Mouse (Mus musculus): ENCODE data around the gene Traf5.

The Traf5 gene

DNA sequence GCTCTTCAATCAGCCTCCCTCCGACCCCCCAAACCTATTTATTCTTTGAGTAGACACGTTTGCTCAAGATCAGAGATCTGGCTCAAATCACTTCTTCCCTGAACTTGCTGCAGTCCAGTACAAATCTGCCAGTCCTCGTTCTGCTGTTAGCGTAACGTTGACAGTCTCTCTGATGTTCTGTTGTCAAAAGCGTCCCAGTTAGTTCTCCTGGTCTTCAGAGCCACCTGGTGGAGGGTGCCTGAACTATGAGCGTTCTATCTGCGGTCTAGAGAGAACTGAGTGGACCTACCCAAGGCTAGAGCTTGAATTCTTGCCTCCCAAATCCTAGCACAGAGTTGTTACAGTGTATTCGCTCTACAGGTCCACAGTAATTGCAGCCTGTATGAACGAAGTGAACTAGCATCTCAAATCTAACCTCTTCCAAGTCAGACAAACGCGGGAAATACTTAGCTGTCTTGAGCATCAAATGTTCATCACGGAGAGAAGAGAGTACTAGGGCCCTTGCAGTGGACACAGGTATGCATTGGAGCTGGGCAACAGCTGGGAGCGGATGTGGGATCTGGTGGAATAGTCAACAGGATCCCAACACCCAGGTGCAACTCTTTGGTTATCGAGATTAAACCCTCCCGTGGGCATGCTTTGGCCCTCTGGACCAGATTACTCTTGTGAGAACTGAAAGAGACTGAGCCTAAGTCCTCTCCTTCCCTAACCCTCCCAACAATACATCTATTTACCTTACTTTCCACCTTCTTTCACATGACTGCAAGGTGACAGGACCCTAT is 711 bp upstream of the Traf5 start:
- DNase-seq (ENCODE audit: low read depth, low spot score): peak; percentile 92

DNA sequence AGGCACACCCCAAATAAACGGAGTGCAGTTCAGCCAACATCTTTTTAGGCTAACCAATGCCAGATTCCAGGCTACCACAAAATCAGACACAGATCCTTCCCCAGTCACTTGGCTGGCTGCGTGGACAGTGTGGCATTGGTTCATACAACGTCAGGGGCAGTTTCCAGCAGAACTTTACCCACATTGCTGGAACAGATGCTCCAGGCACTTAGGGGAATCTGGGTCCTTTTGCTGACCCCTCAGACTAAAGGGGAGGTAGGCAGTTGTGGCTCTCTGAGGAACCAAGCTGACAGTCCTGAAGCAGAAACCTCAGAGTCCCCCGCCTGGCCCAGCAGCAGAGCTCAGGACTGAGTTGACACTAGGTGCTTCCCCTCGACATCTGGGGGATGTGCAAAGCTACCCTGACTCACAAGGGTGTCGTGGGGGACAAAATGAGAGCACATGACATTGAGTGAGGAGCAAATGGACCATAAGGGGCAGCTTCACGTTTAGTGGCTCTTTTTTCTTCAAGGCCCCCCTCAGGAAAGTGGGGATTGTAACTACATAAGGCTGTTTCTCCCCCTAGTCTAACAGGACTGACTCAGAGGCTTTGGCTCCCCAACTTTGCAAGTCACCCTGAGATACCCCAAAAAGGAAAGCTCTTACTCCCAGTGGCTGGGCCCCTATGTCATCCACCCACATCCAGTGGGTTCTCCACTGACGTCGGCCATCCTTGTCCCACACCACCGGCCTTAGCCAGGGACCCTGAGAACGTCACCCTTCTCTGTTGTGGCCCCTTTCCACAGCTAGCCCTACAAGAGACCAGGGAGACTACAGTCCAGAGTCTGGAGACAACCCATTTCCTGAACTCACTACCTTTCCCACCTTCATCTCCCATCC is 1.4 kb downstream of the Traf5 start:
- peak; percentile 48 for DNase-seq (ENCODE audit: low read depth, low spot score)

DNA sequence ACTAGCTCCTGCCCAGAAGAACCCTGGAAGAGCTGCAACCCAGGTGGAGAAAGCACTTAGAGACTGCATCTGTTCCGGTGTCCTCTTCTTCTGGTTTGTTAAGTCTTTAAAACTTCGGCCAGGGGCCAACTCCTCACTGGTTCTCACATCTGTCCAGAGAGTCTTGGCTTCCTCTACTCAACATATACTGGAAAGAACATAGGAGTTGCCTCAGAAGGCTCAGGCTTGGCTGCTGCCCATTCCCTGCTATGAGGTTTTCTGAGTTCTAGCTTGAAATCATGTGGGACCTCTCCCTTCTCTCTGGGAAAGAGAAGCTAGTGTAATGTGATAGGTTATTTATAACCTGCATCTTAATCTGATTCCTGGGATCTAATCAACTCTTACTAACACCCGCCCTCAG is 2.1 kb downstream of the Traf5 start:
- DNase-seq (ENCODE audit: low read depth, low spot score): no peak

DNA sequence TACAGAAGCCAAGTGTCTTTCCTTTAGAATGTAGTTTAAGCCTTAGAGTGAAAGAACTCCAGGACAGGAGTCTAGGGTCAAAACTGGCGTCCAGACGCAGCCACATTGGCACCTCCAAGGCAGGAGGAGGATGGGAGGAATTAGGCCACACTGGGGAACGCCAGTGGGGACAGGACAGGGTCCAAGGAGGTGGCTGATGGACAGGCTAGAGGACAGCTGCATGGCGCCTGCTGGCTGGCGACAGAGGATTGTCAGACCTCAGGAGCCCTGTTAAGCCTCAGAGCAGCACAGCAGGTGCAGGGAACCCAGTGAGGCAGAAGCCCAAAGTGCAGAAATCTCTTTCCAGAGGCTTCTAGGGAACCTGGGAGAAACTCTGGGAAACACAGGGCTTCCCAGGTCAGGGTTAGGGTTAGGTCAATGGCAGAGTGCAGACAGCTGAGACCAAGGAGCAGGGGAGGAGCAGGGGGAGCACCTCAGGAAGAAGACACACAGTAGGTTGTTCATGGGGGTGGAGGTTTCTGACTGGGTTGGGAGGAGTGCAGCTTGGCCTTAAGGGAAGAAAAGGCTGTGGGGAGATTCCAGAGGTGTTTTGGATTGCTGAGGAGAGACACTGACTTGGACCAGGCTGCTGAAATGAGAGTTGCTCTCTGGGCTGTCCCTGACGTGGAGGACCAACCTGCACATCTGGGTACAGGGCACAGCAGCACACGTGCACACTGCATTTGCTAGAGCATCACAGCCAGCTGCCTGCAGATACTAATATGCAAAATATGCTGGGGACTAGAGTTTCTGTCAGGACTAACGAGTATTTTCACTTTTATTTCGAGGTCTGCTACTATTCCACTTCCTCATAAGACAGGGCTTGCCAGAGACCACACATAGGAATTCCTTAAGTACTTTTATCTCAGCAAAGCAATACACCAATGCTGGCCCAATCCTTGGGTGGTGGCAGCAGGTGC is 2.9 kb downstream of the Traf5 start:
- DNase-seq (ENCODE audit: low read depth, low spot score): peak; percentile 40

DNA sequence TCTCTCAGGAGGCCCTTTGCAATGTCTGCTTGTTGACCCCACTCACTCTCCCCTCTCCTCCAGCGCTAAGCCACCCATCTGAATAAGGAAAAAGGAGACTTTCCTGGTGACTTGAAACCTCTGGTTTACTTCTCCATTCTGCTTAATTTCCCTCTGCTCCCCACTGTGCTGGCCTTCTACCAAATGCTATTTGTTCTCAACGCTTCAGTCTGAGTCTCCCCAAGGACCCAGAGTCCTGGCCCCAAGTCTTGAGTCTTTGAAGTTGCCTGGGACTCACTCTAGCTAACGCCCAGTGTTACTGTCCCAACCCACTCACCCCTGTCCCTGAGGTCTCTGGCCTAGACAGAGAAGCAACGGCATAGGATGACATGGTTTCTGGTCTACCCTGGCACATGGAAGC is 4.3 kb downstream of the Traf5 start:
- DNase-seq (ENCODE audit: low read depth, low spot score): no peak

DNA sequence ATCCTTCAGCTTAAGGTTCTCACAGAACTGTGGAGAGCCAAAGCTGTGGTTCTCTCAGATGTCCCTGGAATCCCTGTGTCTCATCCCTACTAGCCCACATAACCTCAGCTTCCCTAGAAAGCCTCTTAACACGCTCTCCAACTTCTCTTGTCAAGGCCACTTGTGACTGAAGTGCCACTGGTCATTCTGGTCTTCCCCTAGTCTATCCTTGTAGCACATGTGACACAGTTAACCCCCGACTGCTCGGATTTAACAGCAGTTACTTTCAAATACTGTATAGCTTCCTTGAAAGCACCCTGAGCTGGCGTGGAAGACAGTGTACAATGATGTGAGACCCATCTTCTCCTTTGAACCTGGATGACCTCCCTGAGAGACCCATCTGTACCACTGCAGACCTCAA is 5.3 kb downstream of the Traf5 start:
- no peak for DNase-seq (ENCODE audit: low read depth, low spot score)

DNA sequence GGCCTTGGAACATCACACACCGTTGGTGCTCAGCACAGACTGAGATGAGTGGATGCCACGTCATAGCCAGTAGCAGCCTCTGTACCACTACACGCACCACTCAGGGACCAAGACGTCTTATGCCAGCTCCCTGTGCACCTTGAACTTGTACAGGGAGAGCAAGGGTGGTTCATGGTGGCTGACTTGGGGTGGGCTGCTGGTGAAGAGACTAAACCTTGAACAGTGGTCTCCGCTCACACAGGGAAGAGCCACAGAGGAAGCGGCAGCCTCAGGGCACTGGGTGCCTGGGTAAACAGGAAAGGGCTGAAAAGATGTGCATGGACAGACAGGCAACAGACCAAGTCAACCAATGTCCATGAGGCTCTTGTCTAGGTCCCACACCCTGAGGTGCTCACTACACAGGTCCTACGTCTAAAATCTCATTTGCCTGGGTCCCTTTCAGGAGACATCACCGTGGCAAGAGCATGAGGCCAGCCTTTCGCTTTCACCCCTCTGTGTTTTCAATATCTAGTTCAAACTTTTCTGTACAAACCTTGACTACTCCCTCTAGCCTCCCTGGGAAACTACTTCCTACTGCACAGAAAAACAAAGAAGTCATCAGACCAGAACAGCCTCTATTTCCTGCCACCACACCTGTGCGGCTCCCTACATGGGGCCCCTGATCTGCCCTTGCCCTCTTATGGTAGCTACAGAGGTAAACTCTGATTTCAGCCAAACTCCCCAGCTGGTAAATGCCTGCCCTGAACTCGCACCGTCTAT is 5.9 kb downstream of the Traf5 start:
- DNase-seq (ENCODE audit: low read depth, low spot score): peak; percentile 69

DNA sequence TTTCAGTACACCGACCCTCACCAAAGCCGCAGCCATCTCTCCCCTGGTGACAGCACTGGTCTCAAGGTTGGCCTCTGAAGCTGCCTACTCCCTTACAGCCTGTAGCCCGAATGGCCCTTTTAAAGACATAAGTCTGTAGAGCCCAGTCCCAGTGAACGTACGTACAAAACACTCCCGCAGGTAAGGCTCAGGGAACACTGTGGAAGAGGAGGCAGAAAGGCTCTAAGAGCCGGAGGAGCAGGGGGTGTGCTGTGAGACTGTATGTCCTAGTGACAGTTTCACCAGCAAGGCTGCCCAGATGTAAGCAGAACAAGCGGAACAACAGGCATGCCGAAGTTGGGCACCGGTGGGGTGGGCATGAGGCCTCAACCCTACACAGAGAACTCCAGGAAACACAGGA is 7.1 kb downstream of the Traf5 start:
- no peak for DNase-seq (ENCODE audit: low read depth, low spot score)

DNA sequence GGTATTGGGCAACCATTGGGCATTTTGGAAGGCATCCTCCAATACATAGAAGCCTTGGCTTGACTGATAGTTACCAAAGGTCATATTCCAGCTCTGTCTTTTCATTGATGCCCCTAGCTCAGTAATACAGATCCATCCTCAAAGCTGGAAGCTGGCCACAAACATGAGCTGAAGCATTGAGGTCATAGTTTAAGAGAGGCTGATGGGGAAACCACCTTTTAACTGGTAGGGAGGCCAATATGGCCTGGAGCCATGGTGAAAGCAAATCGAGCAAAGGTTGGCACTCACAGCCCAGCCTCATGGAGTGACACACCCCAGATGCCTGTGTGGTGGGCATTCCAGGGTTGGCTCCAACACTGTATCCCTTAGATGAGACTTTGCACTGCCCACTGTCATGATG is 9.7 kb downstream of the Traf5 start:
- DNase-seq (ENCODE audit: low read depth, low spot score): no peak

DNA sequence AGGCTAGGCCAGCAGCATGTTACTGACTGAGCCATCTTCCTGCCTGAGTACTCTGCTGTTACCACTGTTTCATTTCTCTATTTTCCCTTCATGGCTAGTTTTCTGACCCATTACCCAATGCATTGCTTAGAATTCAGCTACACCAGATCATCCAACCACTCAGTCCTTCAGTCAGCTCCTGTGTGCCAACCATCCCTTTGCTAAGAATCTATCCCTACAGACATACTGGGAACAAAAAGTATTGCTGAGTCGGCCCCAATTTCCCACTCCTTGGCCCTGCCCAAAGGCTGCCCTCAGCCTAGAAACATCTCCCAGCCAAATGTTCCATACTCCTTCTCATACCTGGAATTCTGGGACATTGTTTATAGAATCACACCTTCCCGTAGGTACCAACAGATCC is 11.2 kb downstream of the Traf5 start:
- no peak for DNase-seq (ENCODE audit: low read depth, low spot score)

DNA sequence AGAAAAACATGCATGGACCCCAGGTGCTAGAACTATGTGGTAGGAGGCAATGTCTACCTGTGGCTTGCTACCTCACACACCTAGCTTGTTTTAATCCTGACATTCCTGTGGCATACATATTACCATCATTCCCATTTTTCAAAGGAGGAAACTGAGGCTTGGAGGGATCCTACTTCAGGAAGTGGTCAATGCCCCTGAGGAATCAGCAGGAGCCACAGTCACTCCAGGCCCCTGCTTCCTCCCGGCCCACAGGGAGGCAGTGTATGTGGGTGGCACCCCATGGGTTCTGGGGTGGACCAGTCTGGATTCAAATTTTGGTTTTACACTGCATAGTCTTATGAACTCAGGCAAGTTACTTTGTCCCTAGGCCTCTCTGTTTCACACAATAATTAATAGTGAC is 13.2 kb downstream of the Traf5 start:
- no peak for DNase-seq (ENCODE audit: low read depth, low spot score)

DNA sequence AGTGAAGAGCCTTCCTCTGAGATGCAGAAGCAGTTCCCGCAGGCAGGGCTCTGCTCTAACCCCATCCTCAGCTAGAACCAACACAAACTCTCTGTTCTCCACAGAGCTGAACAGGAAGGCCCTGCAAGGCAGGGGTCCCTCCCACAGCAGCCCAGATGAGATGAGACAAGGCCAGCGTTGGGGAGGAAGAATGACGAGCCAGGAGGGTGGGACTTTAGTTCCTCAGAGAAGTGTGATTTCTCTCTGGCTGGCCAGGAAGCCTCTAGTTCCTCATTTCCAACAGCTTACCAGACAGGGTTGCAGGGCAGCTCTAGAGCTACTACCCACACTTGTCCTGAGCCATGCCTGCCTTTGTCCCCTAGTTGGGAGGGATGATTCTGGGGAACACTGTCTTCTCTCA is 14.0 kb downstream of the Traf5 start:
- DNase-seq (ENCODE audit: low read depth, low spot score): peak; percentile 54

DNA sequence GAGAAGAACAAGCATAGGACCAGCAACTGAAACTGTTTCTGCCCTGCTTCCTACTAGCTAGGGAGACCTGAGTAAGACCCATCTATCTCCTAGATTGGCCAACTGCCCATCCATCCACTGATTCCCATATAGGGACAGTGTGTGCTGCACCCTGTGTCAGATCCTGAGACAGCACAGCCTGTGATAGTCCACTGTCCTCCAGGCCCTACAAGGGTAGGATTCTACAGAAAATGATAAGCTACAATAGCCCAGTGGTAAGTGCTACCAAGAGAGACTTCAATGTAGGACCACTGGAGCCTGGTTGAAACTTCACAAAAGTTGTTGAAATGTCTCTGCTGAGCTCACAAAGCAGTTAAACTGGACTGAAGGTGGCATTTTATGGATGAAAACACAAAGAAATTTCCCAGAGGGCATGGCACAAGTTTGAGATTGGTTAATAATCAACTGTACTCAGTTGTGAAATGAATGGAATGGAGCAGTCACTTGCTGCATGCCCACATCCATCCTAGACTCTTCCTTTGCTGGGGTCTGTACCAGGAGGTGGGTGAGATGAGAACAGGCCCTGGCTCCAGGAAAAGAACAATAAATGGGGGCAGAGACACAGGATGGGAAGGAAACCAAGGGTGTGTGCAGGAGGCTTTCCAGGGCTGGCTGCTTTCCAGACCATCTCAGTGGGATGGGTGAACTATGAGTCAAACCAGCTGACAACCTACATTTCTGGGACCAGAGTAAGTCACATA is 15.4 kb downstream of the Traf5 start:
- DNase-seq (ENCODE audit: low read depth, low spot score): no peak

DNA sequence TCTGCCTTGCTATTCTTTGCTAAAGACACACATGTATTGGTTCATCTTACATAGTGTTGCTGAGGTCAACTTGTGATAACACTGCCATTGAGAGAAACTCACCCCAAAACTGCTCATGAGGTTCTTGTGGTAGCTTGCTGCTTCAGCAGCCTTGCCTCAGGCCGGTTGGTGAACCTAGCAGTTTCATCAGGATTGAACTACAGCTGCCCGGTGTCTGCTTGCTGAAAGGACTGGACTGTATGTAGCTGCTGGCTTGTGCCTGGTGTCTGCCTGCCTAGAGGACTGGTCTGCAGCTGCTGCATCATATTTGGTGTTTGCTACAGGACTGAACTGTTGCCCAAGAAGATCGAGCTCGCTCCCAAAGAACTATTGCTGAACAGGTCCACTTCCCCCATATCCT is 16.3 kb downstream of the Traf5 start:
- no peak for DNase-seq (ENCODE audit: low read depth, low spot score)

DNA sequence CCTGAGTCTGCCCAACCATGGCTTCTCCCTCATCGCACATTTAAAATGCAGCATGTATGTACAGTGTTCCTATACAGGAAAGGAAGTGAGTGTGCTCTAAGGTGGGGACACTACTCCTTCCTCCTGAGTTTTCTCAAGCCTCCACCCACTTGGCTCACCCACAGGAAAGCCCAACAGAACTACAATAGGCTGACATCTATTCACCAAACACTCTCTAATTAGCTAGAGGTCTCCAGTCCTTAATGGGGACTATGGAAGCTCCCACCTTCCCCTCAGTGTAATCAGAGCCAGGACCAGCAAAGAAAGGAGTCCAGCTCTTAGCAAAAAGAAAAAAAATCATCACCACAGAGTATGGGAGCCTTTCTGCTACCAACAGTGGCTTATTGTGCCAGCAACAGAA is 17.5 kb downstream of the Traf5 start:
- DNase-seq (ENCODE audit: low read depth, low spot score): no peak

DNA sequence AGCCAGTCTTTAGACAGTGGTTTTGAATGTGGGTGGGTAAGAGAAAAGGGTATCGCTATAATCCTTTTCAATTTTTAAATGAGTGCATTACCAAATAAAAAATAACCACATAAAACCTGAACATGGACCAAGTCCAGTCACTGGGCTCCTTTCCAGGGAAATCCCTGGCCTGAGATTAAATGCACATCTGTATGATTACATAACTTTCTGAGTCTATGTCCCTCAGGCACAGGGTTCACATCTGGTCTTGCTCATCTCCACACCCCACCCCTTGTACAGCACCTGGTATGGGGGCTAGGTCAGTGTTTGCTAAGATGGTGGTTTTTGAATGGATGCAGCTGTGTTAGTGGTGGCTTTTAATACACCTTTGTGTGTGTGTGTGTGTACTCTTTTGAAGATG is 19.9 kb downstream of the Traf5 start:
- no peak for DNase-seq (ENCODE audit: low read depth, low spot score)

DNA sequence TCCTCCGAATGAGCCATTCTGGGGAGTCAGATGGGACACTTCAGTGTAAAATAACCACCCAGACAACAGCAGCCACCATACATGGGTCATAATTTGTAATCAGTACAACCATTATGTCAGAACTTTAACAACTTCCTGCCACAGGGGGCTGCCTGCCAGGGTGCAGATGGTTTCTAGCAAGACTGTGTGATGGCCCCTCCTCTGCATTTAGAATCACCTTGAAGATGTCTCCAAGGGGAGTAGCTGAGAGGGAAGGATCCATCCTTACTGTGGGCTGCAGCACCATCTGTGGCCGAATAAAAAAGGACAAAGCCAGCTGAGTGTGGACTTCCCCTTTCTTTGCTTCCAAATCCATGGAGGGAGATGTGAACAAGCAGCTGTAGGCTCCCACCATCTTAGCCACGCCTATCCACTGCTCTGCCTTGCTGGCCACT is 21.7 kb downstream of the Traf5 start:
- no peak for DNase-seq (ENCODE audit: low read depth, low spot score)

DNA sequence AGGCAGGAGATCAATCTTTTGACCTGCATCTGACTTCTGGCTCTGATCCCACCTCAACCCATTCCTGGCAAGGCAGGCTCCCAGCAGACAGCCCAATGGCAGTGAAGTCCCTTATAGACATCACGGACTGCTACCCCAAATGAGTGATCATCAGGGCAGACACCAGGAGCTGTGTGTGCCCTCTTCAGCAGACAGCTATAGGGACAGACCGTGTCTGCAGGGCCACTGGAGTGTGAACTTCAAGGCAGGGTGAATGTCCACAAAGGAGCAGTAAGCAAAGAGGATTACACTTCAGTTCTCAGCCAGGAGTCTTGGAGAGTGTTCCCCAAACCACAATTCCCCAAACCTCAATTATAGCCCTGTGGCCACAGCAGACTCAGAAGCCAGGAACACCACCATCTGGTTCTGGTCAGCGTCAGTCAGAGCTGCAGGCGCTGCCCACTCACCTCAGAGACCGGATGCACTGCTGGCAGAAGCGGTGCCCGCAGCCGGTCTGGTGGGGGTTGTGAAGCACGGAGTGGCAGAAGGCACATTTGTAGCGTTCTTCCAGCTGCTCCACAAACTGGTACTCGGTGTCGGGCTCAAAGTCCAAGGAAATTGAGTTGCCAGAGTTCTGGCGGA is 22.3 kb downstream of the Traf5 start:
- DNase-seq (ENCODE audit: low read depth, low spot score): no peak

DNA sequence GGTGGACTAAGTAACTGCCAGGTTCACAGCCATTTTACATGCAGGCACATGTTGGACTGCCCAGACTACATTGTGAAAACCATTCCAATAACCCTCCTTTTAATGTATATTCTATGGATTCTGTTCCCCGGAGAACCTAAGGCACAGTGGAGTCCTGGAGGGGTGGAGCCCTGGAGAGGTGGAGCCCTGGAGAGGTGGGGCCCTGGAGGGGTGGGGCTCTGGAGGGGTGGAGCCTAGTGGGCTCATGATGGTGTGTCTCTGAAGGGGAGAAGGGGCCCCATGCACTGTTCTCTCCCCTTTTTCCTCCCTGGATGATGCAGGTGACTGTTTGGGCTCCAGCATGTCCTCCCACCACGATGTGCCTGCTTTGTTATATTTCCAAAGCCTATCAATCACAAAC is 24.2 kb downstream of the Traf5 start:
- no peak for DNase-seq (ENCODE audit: low read depth, low spot score)

DNA sequence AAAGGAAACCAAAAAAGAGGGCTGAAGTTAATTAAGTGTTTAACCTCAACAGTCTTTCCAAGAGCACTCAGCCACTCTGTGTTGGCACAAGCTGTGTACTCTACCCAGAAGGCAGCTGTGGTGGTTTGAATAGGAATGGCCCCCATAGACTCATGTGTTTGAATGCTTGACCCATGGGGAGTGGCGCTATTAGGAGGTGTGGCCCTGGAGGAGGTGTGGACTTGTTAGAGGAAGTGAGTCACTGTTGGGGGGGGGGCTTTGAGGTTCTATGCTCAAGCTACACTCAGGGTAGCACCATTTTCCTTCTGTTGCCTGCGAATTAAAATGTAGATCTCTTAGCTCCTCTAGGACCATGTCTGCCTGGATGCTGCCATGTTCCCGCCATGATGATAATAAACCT is 25.4 kb downstream of the Traf5 start:
- DNase-seq (ENCODE audit: low read depth, low spot score): no peak

All from CD4-positive, CD25-positive, alpha-beta regulatory T cell, adult 2 months (primary cell).